23 mouse cellular contexts compared by ENCODE assay signal in genomic region chr7:16472116-16472709, GRCm38 (mm10). TPM values are rescaled to one million over a fixed set of nuclear protein-coding genes. Genes with fewer than 3 reads are reported as not detected.
DNase-seq lines count a peak whose midpoint lies in the region; ATAC-seq and TF ChIP-seq lines count a peak whose summit lies in the region.
"Had no signal": no experiment of that assay in that cellular context is flagged by ENCODE, and none has a peak within 500 bp of the region (broad histone marks: within the 10 kb centered on the region; RNA-seq: fewer than 3 reads in every experiment).

No protein-coding gene starts in this region.

- no peak overlapping the region for H3K27ac ChIP-seq in hindbrain, embryonic 12.5 days
- H3K27ac ChIP-seq in hindbrain, embryonic 11.5 days (ENCODE audit: low read depth, low read length): no peak overlapping the region
- no peak overlapping the region; the same call in 1 of the 2 replicates for H3K27ac ChIP-seq in forebrain, embryonic 16.5 days (ENCODE audit: low read length)
- no peak overlapping the region for H3K27ac ChIP-seq in neural tube, embryonic 13.5 days (replicated peaks)
- no peak overlapping the region for H3K27ac ChIP-seq in intestine, postnatal 0 days (ENCODE audit: low read depth, low read length)
- H3K27ac ChIP-seq: embryonic facial prominence, embryonic 15.5 days; heart, embryonic 10.5 days; left cerebral cortex, adult 2 months had no signal

- H3K36me3 ChIP-seq in hindbrain, embryonic 12.5 days: no peaks in the 10 kb centered on the region
- H3K36me3 ChIP-seq in hindbrain, embryonic 11.5 days (ENCODE audit: control insufficient read depth, insufficient read depth, low read length): no peaks in the 10 kb centered on the region
- H3K36me3 ChIP-seq in forebrain, embryonic 16.5 days (ENCODE audit: control insufficient read depth, insufficient read depth): no peaks in the 10 kb centered on the region
- no peaks in the 10 kb centered on the region for H3K36me3 ChIP-seq in neural tube, embryonic 13.5 days
- H3K36me3 ChIP-seq in intestine, postnatal 0 days (ENCODE audit: control insufficient read depth, insufficient read depth): no peaks in the 10 kb centered on the region
- H3K36me3 ChIP-seq: embryonic facial prominence, embryonic 15.5 days; heart, embryonic 10.5 days had no signal

- no peaks in the 10 kb centered on the region for H3K9me3 ChIP-seq in hindbrain, embryonic 12.5 days (replicated peaks)
- H3K9me3 ChIP-seq in hindbrain, embryonic 11.5 days (ENCODE audit: control insufficient read depth, low read length): no peaks in the 10 kb centered on the region
- no peaks in the 10 kb centered on the region for H3K9me3 ChIP-seq in forebrain, embryonic 16.5 days (ENCODE audit: control insufficient read depth, low read length)
- H3K9me3 ChIP-seq in neural tube, embryonic 13.5 days: no peaks in the 10 kb centered on the region
- no peaks in the 10 kb centered on the region for H3K9me3 ChIP-seq in intestine, postnatal 0 days (ENCODE audit: control insufficient read depth)
- H3K9me3 ChIP-seq: embryonic facial prominence, embryonic 15.5 days; heart, embryonic 10.5 days had no signal

- TF ChIP-seq CTCF in brain, embryonic 14.5 days (IDR thresholded peaks at IDR 0.05; ENCODE audit: borderline replicate concordance, extremely low read depth, insufficient read depth, insufficient read length): no peak
- no peak for TF ChIP-seq CTCF in intestine, postnatal 0 days (IDR thresholded peaks at IDR 0.05; ENCODE audit: low read depth)
- TF ChIP-seq CTCF in lung, adult 2 months (IDR thresholded peaks at IDR 0.05; ENCODE audit: insufficient read depth, low read length): no peak

- no peak for TF ChIP-seq POLR2A in brain, embryonic 14.5 days (IDR thresholded peaks at IDR 0.05; ENCODE audit: borderline replicate concordance, extremely low read depth, insufficient read depth, insufficient read length, poor library complexity, severe bottlenecking)
- no peak for TF ChIP-seq POLR2A in lung, adult 2 months (IDR thresholded peaks at IDR 0.05; ENCODE audit: borderline replicate concordance, extremely low read depth, low read depth, low read length)

- H3K4me2 ChIP-seq in hindbrain, embryonic 12.5 days (replicated peaks): 0 out of 2 replicates have a peak overlapping the region, but pooled peaks have one; percentile 11
- no peak overlapping the region for H3K4me2 ChIP-seq in hindbrain, embryonic 11.5 days (replicated peaks; ENCODE audit: low read depth, low read length)
- H3K4me2 ChIP-seq in forebrain, embryonic 16.5 days (ENCODE audit: low read length): peak overlapping the region; percentile 38
- 0 out of 2 replicates have a peak overlapping the region, but pooled peaks have one; percentile 11 for H3K4me2 ChIP-seq in neural tube, embryonic 13.5 days
- no peak overlapping the region for H3K4me2 ChIP-seq in intestine, postnatal 0 days (replicated peaks; ENCODE audit: low read depth)
- H3K4me2 ChIP-seq: embryonic facial prominence, embryonic 15.5 days had no signal

- H3K4me3 ChIP-seq in hindbrain, embryonic 12.5 days: no peak overlapping the region
- H3K4me3 ChIP-seq in hindbrain, embryonic 11.5 days (ENCODE audit: low read depth, low read length): no peak overlapping the region
- no peak overlapping the region for H3K4me3 ChIP-seq in forebrain, embryonic 16.5 days (replicated peaks; ENCODE audit: low read length)
- no peak overlapping the region for H3K4me3 ChIP-seq in neural tube, embryonic 13.5 days
- H3K4me3 ChIP-seq in intestine, postnatal 0 days (ENCODE audit: low read depth, low read length): no peak overlapping the region
- H3K4me3 ChIP-seq in lung, adult 2 months (replicated peaks; ENCODE audit: extremely low read depth, low read depth, low read length): no peak overlapping the region
- H3K4me3 ChIP-seq: embryonic facial prominence, embryonic 15.5 days; heart, embryonic 10.5 days; left cerebral cortex, adult 2 months; megakaryocyte, embryonic 14.5 days had no signal

- peak; percentile 27; the same call in 1 of the 2 replicates for ATAC-seq in hindbrain, embryonic 12.5 days (ENCODE audit: low FRiP score)
- no peak for ATAC-seq in hindbrain, embryonic 11.5 days (ENCODE audit: low FRiP score)
- ATAC-seq in forebrain, embryonic 16.5 days: peak; percentile 66
- 0 out of 2 replicates have a peak, but pooled peaks have one; percentile 33 for ATAC-seq in neural tube, embryonic 13.5 days (ENCODE audit: low read depth)
- no peak for ATAC-seq in intestine, postnatal 0 days
- ATAC-seq: activated CD4-positive, CD25-positive, alpha-beta regulatory T cell, adult 4 months; liver, postnatal 0 days had no signal

- DNase-seq in hindbrain, embryonic 11.5 days (ENCODE audit: low spot score): no peak
- peak; percentile 86 for DNase-seq in brain, embryonic 14.5 days (ENCODE audit: low read depth)
- DNase-seq in kidney, postnatal 10 days: no peak
- no peak for DNase-seq in lung, adult 2 months
- DNase-seq: adrenal gland, postnatal 14 days; cerebellum, adult 2 months; cerebellum, postnatal 36 days; kidney, adult 8-10 months; layer of hippocampus, adult 9-11 months; left cerebral cortex, postnatal 4 days; liver; liver, postnatal 0 days; right cerebral cortex, adult 18-20 months; thymus, postnatal 36 days had no signal

- H3K9ac ChIP-seq in hindbrain, embryonic 12.5 days: no peak overlapping the region
- no peak overlapping the region for H3K9ac ChIP-seq in hindbrain, embryonic 11.5 days (ENCODE audit: low read depth, low read length)
- H3K9ac ChIP-seq in forebrain, embryonic 16.5 days (replicated peaks; ENCODE audit: low read depth, low read length): no peak overlapping the region
- no peak overlapping the region for H3K9ac ChIP-seq in neural tube, embryonic 13.5 days
- H3K9ac ChIP-seq in intestine, postnatal 0 days (ENCODE audit: low read depth, low read length): no peak overlapping the region
- H3K9ac ChIP-seq: embryonic facial prominence, embryonic 15.5 days; liver, postnatal 0 days had no signal

- H3K4me1 ChIP-seq in hindbrain, embryonic 12.5 days: peaks cover 27% of the 10 kb centered on the region
- H3K4me1 ChIP-seq in hindbrain, embryonic 11.5 days (replicated peaks; ENCODE audit: control insufficient read depth, insufficient read depth, low read length): peaks cover 4% of the 10 kb centered on the region; the same call in 1 of the 2 replicates
- peaks cover 36% of the 10 kb centered on the region for H3K4me1 ChIP-seq in forebrain, embryonic 16.5 days (replicated peaks; ENCODE audit: control insufficient read depth, insufficient read depth, low read length)
- peaks cover 36% of the 10 kb centered on the region for H3K4me1 ChIP-seq in neural tube, embryonic 13.5 days (replicated peaks)
- H3K4me1 ChIP-seq in intestine, postnatal 0 days (replicated peaks; ENCODE audit: control insufficient read depth, insufficient read depth, low read length): no peaks in the 10 kb centered on the region
- H3K4me1 ChIP-seq in lung, adult 2 months (ENCODE audit: control insufficient read depth, insufficient read depth, low read length): no peaks in the 10 kb centered on the region

- 7% methylated on average over 17 of the region's 17 CpGs for WGBS in hindbrain, embryonic 12.5 days
- WGBS in hindbrain, embryonic 11.5 days: 8% methylated on average over 17 of the region's 17 CpGs
- WGBS in forebrain, embryonic 16.5 days: 2% methylated on average over 17 of the region's 17 CpGs
- 4% methylated on average over 17 of the region's 17 CpGs for WGBS in neural tube, embryonic 13.5 days
- 14% methylated on average over 17 of the region's 17 CpGs for WGBS in intestine, postnatal 0 days
- 20% methylated on average over 17 of the region's 17 CpGs for WGBS in lung, adult 2 months

- peaks cover 71% of the 10 kb centered on the region for H3K27me3 ChIP-seq in hindbrain, embryonic 12.5 days
- H3K27me3 ChIP-seq in hindbrain, embryonic 11.5 days (ENCODE audit: control insufficient read depth, insufficient read depth, low read length): peaks cover 57% of the 10 kb centered on the region
- H3K27me3 ChIP-seq in forebrain, embryonic 16.5 days (replicated peaks; ENCODE audit: control insufficient read depth, insufficient read depth, low read length): peaks cover 67% of the 10 kb centered on the region
- peaks cover 95% of the 10 kb centered on the region for H3K27me3 ChIP-seq in neural tube, embryonic 13.5 days
- H3K27me3 ChIP-seq in intestine, postnatal 0 days (replicated peaks; ENCODE audit: control insufficient read depth, insufficient read depth, low read length): peaks cover 65% of the 10 kb centered on the region

RNA-seq across cellular contexts. Expression of gene Npas1, which starts 5.3 kb away (rescaled TPM):
- polyA plus RNA-seq in hindbrain, embryonic 12.5 days (2016; fragmentation: Nextera tagmentation; extraction: Ambion mirVana): 1.2 and 1.7 TPM in 2 replicates
- 0.14 and 0.34 TPM in 2 replicates for polyA plus RNA-seq in hindbrain, embryonic 11.5 days (2014; fragmentation: Nextera tagmentation; extraction: Ambion mirVana)
- polyA plus RNA-seq in brain, embryonic 14.5 days (2012; rRNA removed): 4.6 and 5.1 TPM in 2 replicates
- polyA plus RNA-seq in forebrain, embryonic 16.5 days (2015; fragmentation: Nextera tagmentation; extraction: Ambion mirVana): 7.6 and 8.2 TPM in 2 replicates
- polyA plus RNA-seq in neural tube, embryonic 13.5 days (2015; fragmentation: Nextera tagmentation; extraction: Ambion mirVana): 1.6 and 1.7 TPM in 2 replicates
- 0.22 and 0.27 TPM in 2 replicates for polyA plus RNA-seq in intestine, postnatal 0 days (2015; fragmentation: Nextera tagmentation; extraction: Ambion mirVana)
- not detected in 2 replicates for polyA plus RNA-seq in lung, adult 2 months (2012; rRNA removed)

RNA-seq across cellular contexts. Expression of gene Tmem160, which starts 19.6 kb away (rescaled TPM):
- 52.6 and 55.9 TPM in 2 replicates for polyA plus RNA-seq in hindbrain, embryonic 12.5 days (2016; fragmentation: Nextera tagmentation; extraction: Ambion mirVana)
- polyA plus RNA-seq in hindbrain, embryonic 11.5 days (2014; fragmentation: Nextera tagmentation; extraction: Ambion mirVana): 51.4 and 56.5 TPM in 2 replicates
- 52.5 and 69.0 TPM in 2 replicates for polyA plus RNA-seq in brain, embryonic 14.5 days (2012; rRNA removed)
- polyA plus RNA-seq in forebrain, embryonic 16.5 days (2015; fragmentation: Nextera tagmentation; extraction: Ambion mirVana): 65.1 and 66.7 TPM in 2 replicates
- polyA plus RNA-seq in neural tube, embryonic 13.5 days (2015; fragmentation: Nextera tagmentation; extraction: Ambion mirVana): 54.6 and 59.0 TPM in 2 replicates
- polyA plus RNA-seq in intestine, postnatal 0 days (2015; fragmentation: Nextera tagmentation; extraction: Ambion mirVana): 124 and 132 TPM in 2 replicates
- 129 and 205 TPM in 2 replicates for polyA plus RNA-seq in lung, adult 2 months (2012; rRNA removed)

Comparison
In these comparisons a context has a peak if more than half of its experiments do, and no peak if none do; other contexts are left out.
1. ATAC-seq: peak in hindbrain, embryonic 12.5 days (single experiment), forebrain, embryonic 16.5 days (single experiment) and neural tube, embryonic 13.5 days (single experiment); none in hindbrain, embryonic 11.5 days (single experiment) and intestine, postnatal 0 days (single experiment).
2. H3K4me2 ChIP-seq: peak in hindbrain, embryonic 12.5 days (single experiment), forebrain, embryonic 16.5 days (single experiment) and neural tube, embryonic 13.5 days (single experiment); none in hindbrain, embryonic 11.5 days (single experiment) and intestine, postnatal 0 days (single experiment).